Comparison of ENCODE assay signal across 13 mouse cellular contexts in genomic region chr3:32472191-32472900, GRCm38 (mm10). TPM values are rescaled to one million over a fixed set of nuclear protein-coding genes. Genes with fewer than 3 reads are reported as not detected.
A peak's percentile ranks its signal among the peaks of the same experiment; 100 is the strongest.
DNase-seq lines count a peak whose midpoint lies in the region; ATAC-seq lines count a peak whose summit lies in the region.
"Had no signal": no experiment of that assay in that cellular context is flagged by ENCODE, and none has a peak within 500 bp of the region (broad histone marks: within the 10 kb centered on the region; RNA-seq: fewer than 3 reads in every experiment).

No protein-coding gene starts in this region.

- DNase-seq in adrenal gland, postnatal 14 days, result peak; percentile 8
- DNase-seq in adrenal gland, postnatal 25 days, result no peak
- peak; percentile 15 for DNase-seq in midbrain, embryonic 14.5 days
- no peak for DNase-seq in cerebellum, adult 11 months
- DNase-seq: adrenal gland, postnatal 36 days; cerebellum, postnatal 36 days; right cerebral cortex, postnatal 14 days had no signal

- H3K27me3 ChIP-seq in midbrain, embryonic 14.5 days (ENCODE audit: control insufficient read depth, insufficient read depth, low read length), result no peaks in the 10 kb centered on the region
- H3K27me3 ChIP-seq in midbrain, embryonic 13.5 days, result no peaks in the 10 kb centered on the region
- no peaks in the 10 kb centered on the region for H3K27me3 ChIP-seq in hindbrain, embryonic 15.5 days
- no peaks in the 10 kb centered on the region for H3K27me3 ChIP-seq in stomach, embryonic 16.5 days (ENCODE audit: control insufficient read depth, insufficient read depth, low read length)

- no peak overlapping the region for H3K27ac ChIP-seq in midbrain, embryonic 14.5 days (replicated peaks; ENCODE audit: low read depth, low read length)
- no peak overlapping the region for H3K27ac ChIP-seq in midbrain, embryonic 13.5 days
- no peak overlapping the region for H3K27ac ChIP-seq in hindbrain, embryonic 15.5 days (replicated peaks)
- no peak overlapping the region for H3K27ac ChIP-seq in stomach, embryonic 16.5 days (ENCODE audit: low read length)
- H3K27ac ChIP-seq: forebrain, embryonic 10.5 days had no signal

- no peak overlapping the region for H3K4me2 ChIP-seq in midbrain, embryonic 14.5 days (ENCODE audit: low read length)
- H3K4me2 ChIP-seq in midbrain, embryonic 13.5 days (replicated peaks), result no peak overlapping the region
- H3K4me2 ChIP-seq in hindbrain, embryonic 15.5 days, result no peak overlapping the region
- H3K4me2 ChIP-seq in stomach, embryonic 16.5 days (ENCODE audit: low read depth, low read length), result no peak overlapping the region
- H3K4me2 ChIP-seq: lung, embryonic 14.5 days had no signal

- no peak overlapping the region for H3K4me3 ChIP-seq in midbrain, embryonic 14.5 days (replicated peaks; ENCODE audit: low read depth, low read length)
- no peak overlapping the region for H3K4me3 ChIP-seq in midbrain, embryonic 13.5 days (replicated peaks)
- H3K4me3 ChIP-seq in hindbrain, embryonic 15.5 days, result no peak overlapping the region
- no peak overlapping the region for H3K4me3 ChIP-seq in stomach, embryonic 16.5 days (replicated peaks; ENCODE audit: low read length)
- H3K4me3 ChIP-seq: forebrain, embryonic 10.5 days had no signal

- 83% methylated on average over 14 of the region's 14 CpGs for WGBS in midbrain, embryonic 14.5 days
- 79% methylated on average over 14 of the region's 14 CpGs for WGBS in midbrain, embryonic 13.5 days
- 74% methylated on average over 14 of the region's 14 CpGs for WGBS in hindbrain, embryonic 15.5 days
- 61% methylated on average over 14 of the region's 14 CpGs for WGBS in stomach, embryonic 16.5 days

- no peak; the same call in 1 of the 2 replicates for ATAC-seq in midbrain, embryonic 14.5 days (ENCODE audit: low FRiP score, low TSS enrichment)
- ATAC-seq in midbrain, embryonic 13.5 days, result no peak
- ATAC-seq in hindbrain, embryonic 15.5 days (ENCODE audit: low FRiP score, low read depth), result 0 out of 2 replicates have a peak, but pooled peaks have one; percentile 19
- peak; percentile 62 for ATAC-seq in stomach, embryonic 16.5 days (ENCODE audit: insufficient read depth, low FRiP score)
- no peak for ATAC-seq in megakaryocyte-erythroid progenitor cell, adult 5-6 weeks (replicated peaks; ENCODE audit: low FRiP score, low TSS enrichment, poor library complexity, severe bottlenecking)

- no peaks in the 10 kb centered on the region for H3K36me3 ChIP-seq in midbrain, embryonic 14.5 days (ENCODE audit: control insufficient read depth, insufficient read depth, low read length)
- H3K36me3 ChIP-seq in midbrain, embryonic 13.5 days, result peaks cover under 1% of the 10 kb centered on the region; the same call in 1 of the 2 replicates
- H3K36me3 ChIP-seq in hindbrain, embryonic 15.5 days, result no peaks in the 10 kb centered on the region
- H3K36me3 ChIP-seq in stomach, embryonic 16.5 days (ENCODE audit: control insufficient read depth, insufficient read depth, low read length), result no peaks in the 10 kb centered on the region
- H3K36me3 ChIP-seq: forebrain, embryonic 10.5 days had no signal

- no peak overlapping the region for H3K9ac ChIP-seq in midbrain, embryonic 14.5 days (replicated peaks; ENCODE audit: low read length)
- no peak overlapping the region for H3K9ac ChIP-seq in midbrain, embryonic 13.5 days (replicated peaks)
- no peak overlapping the region for H3K9ac ChIP-seq in hindbrain, embryonic 15.5 days
- no peak overlapping the region for H3K9ac ChIP-seq in stomach, embryonic 16.5 days (ENCODE audit: low read length)
- H3K9ac ChIP-seq: lung, embryonic 14.5 days had no signal

- H3K9me3 ChIP-seq in midbrain, embryonic 14.5 days (ENCODE audit: control insufficient read depth, low read length), result no peaks in the 10 kb centered on the region
- H3K9me3 ChIP-seq in midbrain, embryonic 13.5 days, result no peaks in the 10 kb centered on the region
- H3K9me3 ChIP-seq in hindbrain, embryonic 15.5 days, result no peaks in the 10 kb centered on the region
- H3K9me3 ChIP-seq in stomach, embryonic 16.5 days (replicated peaks; ENCODE audit: control insufficient read depth, low read length), result no peaks in the 10 kb centered on the region
- H3K9me3 ChIP-seq: forebrain, embryonic 10.5 days had no signal

- H3K4me1 ChIP-seq in midbrain, embryonic 14.5 days (ENCODE audit: control insufficient read depth, insufficient read depth, low read length), result no peaks in the 10 kb centered on the region
- no peaks in the 10 kb centered on the region; the same call in 1 of the 2 replicates for H3K4me1 ChIP-seq in midbrain, embryonic 13.5 days (replicated peaks)
- H3K4me1 ChIP-seq in hindbrain, embryonic 15.5 days (replicated peaks), result no peaks in the 10 kb centered on the region
- 0 out of 2 replicates have a peak, but pooled peaks cover 7% of the 10 kb centered on the region for H3K4me1 ChIP-seq in stomach, embryonic 16.5 days (ENCODE audit: control insufficient read depth, insufficient read depth, low read length)
- H3K4me1 ChIP-seq: forebrain, embryonic 10.5 days had no signal

RNA-seq across cellular contexts. Expression of gene Kcnmb3, which starts 19.7 kb away (rescaled TPM):
- 0.26 and 0.90 TPM in 2 replicates for total RNA-seq in adrenal gland, postnatal 14 days (2021)
- total RNA-seq in adrenal gland, postnatal 25 days (2021), result 0.90 and 1.7 TPM in 2 replicates
- 0.12 and 0.16 TPM in 2 replicates for polyA plus RNA-seq in midbrain, embryonic 14.5 days (2014; fragmentation: Nextera tagmentation; extraction: Ambion mirVana)
- polyA plus RNA-seq in midbrain, embryonic 13.5 days (2015; fragmentation: Nextera tagmentation; extraction: Ambion mirVana), result 0.09 and 0.15 TPM in 2 replicates
- polyA plus RNA-seq in hindbrain, embryonic 15.5 days (2015; fragmentation: Nextera tagmentation; extraction: Ambion mirVana), result 0.21 TPM in 1 of 2 replicates, not detected in the other
- 0.17 TPM in 1 of 2 replicates, not detected in the other for polyA plus RNA-seq in stomach, embryonic 16.5 days (2015; fragmentation: Nextera tagmentation; extraction: Ambion mirVana)
- not detected in 2 replicates for total RNA-seq in megakaryocyte-erythroid progenitor cell, adult 5-6 weeks (2014; fragmentation: Nextera tagmentation)
- not detected in 2 replicates for total RNA-seq in megakaryocyte-erythroid progenitor cell, adult 5-6 weeks (2017)

RNA-seq across cellular contexts. Expression of gene Zfp639, which starts 37.7 kb away (rescaled TPM):
- 37.0 and 38.9 TPM in 2 replicates for total RNA-seq in adrenal gland, postnatal 14 days (2021)
- 31.7 and 38.1 TPM in 2 replicates for total RNA-seq in adrenal gland, postnatal 25 days (2021)
- polyA plus RNA-seq in midbrain, embryonic 14.5 days (2014; fragmentation: Nextera tagmentation; extraction: Ambion mirVana), result 43.4 and 46.2 TPM in 2 replicates
- polyA plus RNA-seq in midbrain, embryonic 13.5 days (2015; fragmentation: Nextera tagmentation; extraction: Ambion mirVana), result 36.5 and 40.4 TPM in 2 replicates
- polyA plus RNA-seq in hindbrain, embryonic 15.5 days (2015; fragmentation: Nextera tagmentation; extraction: Ambion mirVana), result 36.9 and 40.0 TPM in 2 replicates
- polyA plus RNA-seq in stomach, embryonic 16.5 days (2015; fragmentation: Nextera tagmentation; extraction: Ambion mirVana), result 30.0 and 33.4 TPM in 2 replicates
- total RNA-seq in megakaryocyte-erythroid progenitor cell, adult 5-6 weeks (2014; fragmentation: Nextera tagmentation), result 90.2 and 120 TPM in 2 replicates
- total RNA-seq in megakaryocyte-erythroid progenitor cell, adult 5-6 weeks (2017), result 76.0 and 95.7 TPM in 2 replicates

RNA-seq across cellular contexts. Expression of gene Mfn1, which starts 56.9 kb away (rescaled TPM):
- 73.9 and 92.5 TPM in 2 replicates for total RNA-seq in adrenal gland, postnatal 14 days (2021)
- 74.2 and 83.9 TPM in 2 replicates for total RNA-seq in adrenal gland, postnatal 25 days (2021)
- 28.8 and 42.6 TPM in 2 replicates for polyA plus RNA-seq in midbrain, embryonic 14.5 days (2014; fragmentation: Nextera tagmentation; extraction: Ambion mirVana)
- 35.9 and 39.9 TPM in 2 replicates for polyA plus RNA-seq in midbrain, embryonic 13.5 days (2015; fragmentation: Nextera tagmentation; extraction: Ambion mirVana)
- 36.4 and 45.0 TPM in 2 replicates for polyA plus RNA-seq in hindbrain, embryonic 15.5 days (2015; fragmentation: Nextera tagmentation; extraction: Ambion mirVana)
- polyA plus RNA-seq in stomach, embryonic 16.5 days (2015; fragmentation: Nextera tagmentation; extraction: Ambion mirVana), result 28.4 and 32.8 TPM in 2 replicates
- 35.6 and 84.0 TPM in 2 replicates for total RNA-seq in megakaryocyte-erythroid progenitor cell, adult 5-6 weeks (2014; fragmentation: Nextera tagmentation)
- total RNA-seq in megakaryocyte-erythroid progenitor cell, adult 5-6 weeks (2017), result 55.0 and 79.6 TPM in 2 replicates

Comparison
In these comparisons a context has a peak if more than half of its experiments do, and no peak if none do; other contexts are left out.
1. DNase-seq: peak in adrenal gland, postnatal 14 days (single experiment) and midbrain, embryonic 14.5 days (single experiment); none in adrenal gland, postnatal 25 days (single experiment) and cerebellum, adult 11 months (single experiment).
2. ATAC-seq: peak in hindbrain, embryonic 15.5 days (single experiment) and stomach, embryonic 16.5 days (single experiment); none in midbrain, embryonic 14.5 days (single experiment), midbrain, embryonic 13.5 days (single experiment) and megakaryocyte-erythroid progenitor cell, adult 5-6 weeks (single experiment).